Mouse (Mus musculus) cerebellum, adult (tissue): ENCODE measurements at regions not wholly inside any gene's neighbourhood (a gene's known extent, or its start where the extent isn't known, plus 50 kb on each side); places are given as distances from the start of the nearest gene placed in this dataset.

Source experiments
- ATAC-seq: cut with Nextera tagmentation; 2 replicates; pipeline ENCODE4 v1.9.2; 2017; ENCODE audit warnings: mild to moderate bottlenecking, moderate library complexity, mixed read lengths; ENCODE audit not compliant: insufficient number of reproducible peaks, low FRiP score, low TSS enrichment

DNA sequence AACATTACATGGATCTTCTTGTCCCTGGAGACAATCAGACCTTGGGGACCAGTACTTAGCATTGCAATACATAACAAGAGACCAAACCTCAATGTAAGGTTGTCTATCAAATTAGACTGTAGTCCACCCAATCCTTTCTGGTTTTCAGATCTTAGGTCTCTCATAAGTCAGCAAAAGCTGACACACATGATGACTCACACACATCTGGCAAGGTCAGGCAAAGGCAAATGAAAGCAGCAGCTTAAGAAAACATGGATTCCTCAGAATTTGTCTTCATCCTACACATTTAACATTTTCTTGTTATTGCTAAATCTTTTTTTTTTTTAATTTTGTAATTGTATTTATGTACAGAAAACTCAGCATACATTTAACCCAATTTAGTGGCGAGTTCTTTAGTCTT is 52.0 kb downstream of the Gm11983 start:
- no peak for ATAC-seq

DNA sequence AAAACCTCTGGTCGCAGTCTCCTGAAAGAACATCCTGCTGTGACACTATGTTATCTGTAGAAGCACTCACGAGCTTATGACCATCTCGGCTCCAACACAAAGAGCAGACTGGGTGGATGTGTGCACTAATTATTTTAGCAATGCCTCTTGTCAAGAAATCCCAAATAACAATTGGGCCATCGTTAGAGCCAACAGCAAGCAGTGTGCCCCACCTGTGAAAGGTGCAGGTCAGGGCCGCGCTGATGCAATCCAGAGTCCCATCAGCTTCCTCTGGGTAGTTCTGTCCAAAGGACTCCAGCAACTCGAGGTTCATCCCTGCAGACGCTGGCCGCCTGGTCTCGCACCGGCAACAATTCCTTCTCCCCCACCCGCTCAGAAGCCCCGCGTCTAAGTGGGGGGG is 54.6 kb downstream of the Gm11983 start:
- no peak for ATAC-seq

DNA sequence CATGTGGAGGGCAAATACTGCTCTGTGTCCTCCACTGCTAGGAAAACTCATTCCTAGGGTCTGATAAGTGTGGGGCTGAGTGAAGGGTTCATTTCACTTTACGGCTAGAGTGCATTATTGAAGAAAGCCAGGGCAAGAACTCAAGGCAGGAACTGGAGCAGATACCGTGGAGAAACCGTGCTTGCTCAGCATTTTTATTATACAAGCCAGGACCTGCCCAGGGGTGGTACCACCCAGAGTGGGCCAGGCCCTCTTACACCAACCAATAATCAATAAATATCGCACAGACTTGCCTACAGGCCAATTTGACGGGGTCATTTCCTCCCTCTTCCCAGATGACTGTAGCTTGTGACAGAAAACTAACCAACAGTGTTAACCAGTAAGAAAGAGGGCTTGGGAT is 57.7 kb downstream of the Gm11983 start:
- no peak for ATAC-seq

DNA sequence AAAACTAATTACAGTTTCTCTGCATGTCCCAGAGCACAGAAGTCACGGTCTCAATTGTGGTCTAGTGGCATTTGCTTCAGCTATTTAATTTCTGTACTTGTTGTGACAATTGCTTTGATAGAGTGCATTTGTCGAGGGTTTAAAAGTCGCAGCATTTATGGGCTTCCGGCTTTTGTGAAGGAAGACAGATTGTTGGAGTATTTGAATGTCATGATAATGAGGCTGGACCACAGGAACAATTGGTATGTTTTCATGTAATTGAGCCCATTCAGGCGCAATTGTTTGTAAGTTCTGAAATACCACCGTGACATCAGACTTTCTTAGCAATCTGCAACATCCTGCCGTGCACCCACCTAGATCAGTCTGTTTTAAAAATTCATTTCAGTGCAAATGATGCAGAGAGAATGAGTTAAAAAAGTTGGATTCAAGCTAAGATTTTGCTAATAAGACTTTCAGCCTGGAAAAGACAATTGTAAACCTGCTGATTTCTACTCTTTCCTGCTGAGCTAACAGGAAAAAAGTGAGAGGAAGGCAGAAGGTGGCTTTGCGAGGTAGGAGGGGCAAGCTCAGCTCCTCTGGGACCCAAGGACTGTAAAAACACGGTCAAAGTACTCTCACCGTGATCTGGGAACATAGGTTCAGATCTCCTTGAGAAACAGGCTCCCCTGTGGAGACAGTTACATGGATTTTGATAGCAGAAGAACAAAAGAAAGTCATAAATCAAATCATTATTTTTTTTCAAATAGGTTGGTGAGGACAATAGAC is 58.7 kb downstream of the Gm11983 start:
- ATAC-seq: no peak

DNA sequence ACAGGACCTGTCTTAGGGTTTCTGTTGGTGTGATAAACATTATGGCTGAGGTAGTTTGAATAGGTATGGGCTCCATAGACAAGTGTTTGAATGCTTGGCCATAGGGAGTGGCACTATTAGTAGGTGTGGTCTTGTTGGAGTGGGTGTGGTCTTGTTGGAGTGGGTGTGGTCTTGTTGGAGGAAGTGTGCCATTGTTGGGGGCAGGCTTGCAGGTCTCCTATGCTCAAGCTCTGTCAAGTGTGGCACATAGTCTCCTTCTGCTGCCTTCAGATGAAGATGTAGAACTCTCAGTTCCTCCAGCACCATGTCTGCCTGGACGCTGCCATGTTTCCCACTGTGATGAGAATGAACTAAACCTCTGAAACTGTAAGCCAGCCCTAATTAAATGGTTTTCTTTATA is 59.9 kb downstream of the Gm11983 start:
- ATAC-seq: no peak

DNA sequence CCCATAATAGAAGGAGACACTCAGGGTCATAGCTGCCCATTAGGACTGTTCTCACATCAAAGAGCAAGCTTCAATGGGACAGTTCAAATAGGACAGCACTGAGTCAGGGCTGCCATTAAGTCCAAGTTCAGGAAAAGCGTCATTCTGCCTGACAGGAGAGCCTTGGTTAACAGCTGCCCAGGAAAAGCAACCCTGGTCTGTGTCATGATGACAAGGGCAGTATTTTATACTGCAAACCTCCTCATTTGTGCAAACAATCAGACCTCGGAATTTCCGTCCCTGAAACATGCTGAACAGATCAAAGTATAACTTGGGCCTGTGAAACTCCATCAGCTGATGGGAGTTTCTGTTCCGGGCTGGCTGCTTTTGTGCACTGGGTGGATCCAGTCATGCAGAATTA is 62.8 kb downstream of the Gm11983 start:
- no peak for ATAC-seq

DNA sequence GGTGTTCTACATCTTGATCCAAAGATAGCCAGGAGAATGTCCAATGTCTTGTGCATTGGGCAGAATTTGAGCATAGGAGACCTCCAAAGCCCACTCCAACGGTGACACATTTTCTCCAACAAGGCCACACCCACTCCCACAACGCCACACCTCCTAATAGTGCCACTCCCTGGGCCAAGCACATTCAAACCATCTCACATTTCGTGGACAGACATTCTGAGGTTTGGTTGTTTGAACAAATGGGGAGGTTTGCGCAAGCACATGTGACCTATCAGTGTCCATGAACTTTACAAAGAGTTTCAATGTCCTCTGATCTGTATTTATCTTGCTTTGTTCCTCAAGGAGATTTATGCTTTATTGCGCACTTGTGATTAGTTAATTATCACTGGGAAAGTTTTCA is 63.5 kb downstream of the Gm11983 start:
- no peak for ATAC-seq

GRCm38 (mm10) chr11:6773364-6773763 is 64.1 kb downstream of the Gm11983 start:
- no peak for ATAC-seq

GRCm38 (mm10) chr11:6769437-6769765 is 68.1 kb downstream of the Gm11983 start:
- no peak for ATAC-seq

- peak; percentile 75 for ATAC-seq
Measured at GRCm38 (mm10) chr11:6768599-6769436, 68.6 kb downstream of the Gm11983 start.

DNA sequence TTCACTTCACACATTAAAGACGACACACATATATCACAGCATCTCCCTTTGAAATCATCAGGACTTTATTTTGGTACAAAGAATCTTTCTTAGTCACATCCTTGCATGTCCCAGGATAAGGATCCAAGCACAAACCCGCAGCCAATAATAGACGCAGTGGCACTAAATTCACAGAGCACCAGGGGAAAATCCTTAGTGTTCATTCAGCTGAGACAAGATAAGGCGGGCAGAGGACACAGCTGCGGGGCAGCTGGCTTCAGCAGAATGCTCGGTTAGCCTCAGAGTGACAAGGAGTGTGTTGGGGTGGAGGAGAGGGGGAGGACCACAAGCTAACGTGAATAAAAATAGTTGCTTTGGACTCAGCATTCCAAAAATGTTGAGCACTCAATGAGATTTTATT is 70.7 kb downstream of the Gm11983 start:
- ATAC-seq: no peak

DNA sequence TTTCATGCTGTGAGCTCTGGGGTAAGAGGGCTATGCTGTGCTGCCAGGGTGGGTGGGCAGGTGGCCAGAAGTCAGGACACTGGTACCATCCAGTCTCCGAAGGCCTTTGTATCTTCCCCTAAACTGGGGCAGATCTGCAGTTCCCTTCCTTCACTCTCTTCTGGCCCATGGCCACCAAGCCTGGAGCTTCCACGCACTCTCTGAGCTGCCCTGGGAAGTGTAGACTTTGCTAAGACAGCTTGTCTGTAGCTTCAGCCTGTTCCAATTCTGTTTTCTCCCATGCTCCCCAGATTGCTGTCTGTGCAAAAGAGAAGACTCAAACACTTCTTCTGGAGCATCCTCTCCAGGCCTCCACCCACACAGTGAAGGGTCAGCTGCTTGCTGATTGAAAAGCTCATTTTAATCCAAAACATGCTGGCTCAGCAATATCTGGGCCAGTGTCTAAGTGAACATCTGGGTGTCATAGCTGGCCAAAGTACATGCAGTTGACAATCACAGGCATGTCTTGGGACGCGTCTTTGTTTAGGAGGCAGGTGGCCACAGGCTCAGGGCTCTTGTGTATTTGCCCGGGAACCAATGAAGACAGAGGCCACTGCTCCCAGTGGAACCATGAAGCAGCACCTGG is 72.0 kb downstream of the Gm11983 start:
- no peak for ATAC-seq

DNA sequence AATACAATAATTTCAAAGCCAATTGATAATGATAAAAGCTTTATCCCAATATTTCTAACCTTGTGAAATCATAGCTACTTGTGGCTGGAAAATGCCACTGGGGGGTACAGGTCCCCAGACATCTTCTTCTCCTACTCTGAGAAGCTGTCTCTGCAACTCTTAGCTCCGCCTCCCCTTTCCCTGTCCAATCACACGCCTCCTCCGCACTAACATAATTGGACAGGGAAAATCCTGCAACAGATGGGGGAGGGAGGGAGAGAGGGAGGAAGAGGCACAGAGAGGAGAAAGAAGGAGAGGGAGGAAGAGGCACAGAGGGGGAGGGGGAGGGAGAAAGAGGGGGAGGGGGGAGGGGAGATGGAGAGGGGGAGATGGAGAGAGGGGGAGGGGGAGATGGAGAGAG is 73.3 kb downstream of the Gm11983 start:
- ATAC-seq: no peak

GRCm38 (mm10) chr11:6763001-6763400 is 74.5 kb downstream of the Gm11983 start:
- no peak for ATAC-seq

DNA sequence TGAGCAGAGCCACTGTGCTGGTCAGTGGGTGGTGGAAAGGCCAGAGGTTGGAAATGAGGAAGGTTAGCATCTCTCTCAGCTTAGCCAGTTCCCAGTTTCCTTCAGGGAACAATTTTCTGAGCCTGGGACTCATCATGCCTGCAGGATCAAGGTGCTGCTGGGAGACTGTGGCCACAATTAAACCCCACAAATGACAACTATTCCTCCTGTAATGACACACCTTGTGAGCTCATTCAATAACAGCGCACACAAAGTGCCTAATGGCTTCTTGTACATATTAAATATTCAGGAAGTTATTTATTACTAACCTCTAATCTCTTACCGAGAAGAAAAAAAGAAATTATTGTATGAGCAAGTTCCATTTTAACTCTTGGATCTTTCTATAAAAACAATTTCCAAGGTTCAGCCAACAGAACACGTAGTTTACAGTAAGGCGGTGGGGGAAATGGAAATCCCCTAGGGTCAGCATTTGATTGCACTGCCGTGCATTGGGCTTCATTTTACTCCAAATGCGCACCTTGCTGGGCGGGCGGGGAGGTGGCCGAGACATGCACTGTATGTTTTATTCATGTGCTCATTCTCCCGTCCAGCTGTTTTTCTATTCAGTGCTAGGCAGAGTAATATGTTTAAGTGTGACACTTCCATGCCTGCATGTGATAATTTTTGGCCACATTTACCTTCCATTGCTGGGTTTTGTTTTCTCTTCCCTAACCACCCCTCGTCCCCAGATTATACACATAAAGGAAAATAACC is 75.4 kb downstream of the Gm11983 start:
- no peak for ATAC-seq

DNA sequence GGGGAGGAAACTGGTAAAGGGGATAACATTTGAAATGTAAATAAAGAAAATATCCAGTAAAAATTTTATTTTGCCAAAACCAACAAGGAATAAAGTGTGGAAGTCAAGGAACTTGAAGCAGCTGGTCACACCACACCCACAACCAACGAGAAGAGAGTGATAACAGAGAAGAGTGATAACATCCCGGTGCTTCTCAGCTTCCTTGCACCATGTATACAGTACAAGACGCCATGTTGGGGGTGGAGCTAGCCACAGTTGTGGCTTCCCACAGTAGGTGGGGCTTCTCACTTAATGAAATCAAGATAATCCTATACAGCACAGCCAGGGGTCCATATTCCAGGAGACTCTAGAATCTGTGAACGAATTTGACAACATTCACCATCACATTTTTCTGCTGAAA is 77.9 kb downstream of the Gm11983 start:
- no peak for ATAC-seq

DNA sequence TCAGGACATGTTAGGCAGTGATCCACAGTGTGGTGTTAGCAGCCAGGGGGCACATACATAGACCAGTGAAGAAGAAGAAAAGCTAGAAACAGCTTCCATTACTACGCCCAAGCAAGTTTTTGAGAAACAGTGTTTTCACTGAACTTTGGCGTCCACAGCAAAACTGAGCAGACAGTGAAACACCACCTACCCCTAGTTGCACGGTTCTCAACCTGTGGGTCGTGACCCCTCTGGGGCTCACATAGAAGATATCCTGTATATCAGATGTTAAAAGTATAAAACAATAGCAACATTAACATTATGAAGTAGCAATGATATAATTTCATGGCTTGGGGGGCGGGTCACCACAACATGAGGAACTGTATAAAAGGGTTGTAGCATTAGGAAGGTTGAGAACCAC is 81.1 kb downstream of the Ramp3 start:
- no peak for ATAC-seq

DNA sequence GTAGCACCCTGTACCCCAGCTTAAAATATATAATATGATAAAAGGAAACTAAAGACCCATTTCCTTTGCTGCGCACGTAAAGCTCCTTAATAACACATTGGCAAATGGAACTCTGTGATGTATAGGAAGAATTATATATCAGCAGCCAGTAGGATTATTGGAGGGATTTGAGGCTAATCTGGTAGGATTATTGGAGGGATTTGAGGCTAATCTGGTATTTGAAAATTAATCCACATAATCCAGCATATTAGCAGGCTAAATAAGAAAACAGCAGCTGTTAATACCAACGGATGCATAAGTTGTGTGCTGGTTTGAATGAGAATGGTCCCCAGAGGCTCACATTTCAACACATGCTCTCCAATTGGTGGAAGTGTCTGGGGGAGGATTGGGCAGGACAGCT is 80.3 kb downstream of the Ramp3 start:
- no peak for ATAC-seq

DNA sequence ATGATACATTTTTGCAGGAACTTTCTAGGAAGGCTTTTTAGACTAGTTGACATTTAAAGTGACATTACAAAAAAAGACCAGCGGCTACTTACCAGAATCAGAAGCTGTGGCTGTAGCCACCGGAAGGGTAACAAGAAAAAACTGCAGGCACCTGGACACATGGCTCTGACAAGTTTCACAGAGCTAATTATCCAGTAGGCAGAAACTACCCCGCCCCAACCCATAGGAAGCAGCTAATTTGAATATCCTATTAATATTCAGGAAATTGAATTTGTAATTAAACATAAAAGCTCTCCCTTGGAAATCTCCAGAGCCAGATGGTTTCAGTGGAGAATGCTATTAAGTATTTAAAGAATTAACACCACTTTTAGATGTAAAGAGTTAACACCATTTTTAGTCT is 79.8 kb downstream of the Ramp3 start:
- ATAC-seq: no peak

- ATAC-seq: peak; percentile 49; the same call in 1 of the 2 replicates
Measured at GRCm38 (mm10) chr11:6734746-6735430, 76.6 kb downstream of the Ramp3 start.
